Mouse (Mus musculus) heart, postnatal 25 days (tissue): ENCODE results near the gene Tnfaip8l2. TPM values are rescaled to one million over a fixed set of nuclear protein-coding genes. Genes with fewer than 3 reads are reported as not detected.
"Not testable (repeated sequence)": the region's sequence is repeated elsewhere in the genome, so short reads cannot be mapped to it uniquely, and the experiment has no call there.

Experiments used
- DNase-seq: peaks from one replicate; pipeline ENCODE4 v3.0.0; 2022; ENCODE audit warnings: low spot score
- intact Hi-C: fragments of 180-260 bp; cut with DNase I; formaldehyde crosslinking; loops from one replicate; pipeline ENCODE4 v1.15.1; 2025
- total RNA-seq, 2 experiments: library from RNA; stranded (reverse); gene quantifications; 2 replicates each; pipeline ENCODE4 v1.2.3; 2021

The Tnfaip8l2 gene
- total RNA-seq, 2 experiments from 2014 or later = 2.0 to 2.1 TPM

- intact Hi-C loops = no loop called here
- no peak for DNase-seq
Measured at GRCm38 (mm10) chr3:95161041-95161551, 18.9 kb upstream of the Tnfaip8l2 start.

GRCm38 (mm10) chr3:95159987-95160963 lies 18.1 kb upstream of the Tnfaip8l2 start, which contains the start of gene Sema6c:
Gene Sema6c (plus strand): TSS chr3:95160457.
- DNase-seq = peak; percentile 84
- intact Hi-C loops = no loop called here

- intact Hi-C loops = no loop called here
Measured at GRCm38 (mm10) chr3:95159511-95159986, 17.4 kb upstream of the Tnfaip8l2 start.

GRCm38 (mm10) chr3:95153874-95154273 lies 11.7 kb upstream of the Tnfaip8l2 start:
- intact Hi-C loops = no loop called here

More at GRCm38 (mm10) chr3:95159511-95159986, 17.4 kb upstream of the Tnfaip8l2 start:
- DNase-seq = no peak

GRCm38 (mm10) chr3:95147924-95148323 lies 5.8 kb upstream of the Tnfaip8l2 start:
- intact Hi-C loops = no loop called here
- DNase-seq = no peak

More at GRCm38 (mm10) chr3:95153874-95154273, 11.7 kb upstream of the Tnfaip8l2 start:
- no peak for DNase-seq

- intact Hi-C loops = loop anchor here (1.0 to 2.0 kb wide), 3 partner anchors 32 to 120 kb away; partner anchors contain the start of gene Gabpb2
- peak; percentile 70 for DNase-seq
Measured at GRCm38 (mm10) chr3:95142617-95143011, 454 bp upstream of the Tnfaip8l2 start.

- DNase-seq = no peak
- intact Hi-C loops = no loop called here
Measured at GRCm38 (mm10) chr3:95141474-95141873, 686 bp downstream of the Tnfaip8l2 start.

DNA sequence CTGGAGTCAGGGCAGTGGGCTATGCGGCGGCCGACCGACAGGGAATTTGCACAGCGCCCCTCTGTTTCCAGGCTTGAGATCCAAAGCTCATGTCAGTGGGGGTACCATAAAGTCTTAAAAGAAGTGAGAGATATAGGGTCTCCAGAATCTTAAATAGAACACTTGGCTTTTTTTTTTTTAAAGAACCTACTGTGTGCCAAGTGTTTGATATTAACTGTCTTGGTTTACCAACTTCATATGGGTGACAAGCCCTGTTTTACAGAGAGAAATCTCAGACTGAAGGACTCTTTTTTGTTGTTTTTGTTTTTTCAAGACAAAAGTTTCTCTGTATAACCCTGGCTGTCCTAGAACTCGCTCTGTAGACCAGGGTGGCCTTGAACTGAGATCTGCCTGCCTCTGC lies 1.4 kb downstream of the Tnfaip8l2 start:
- no peak for DNase-seq
- intact Hi-C loops = no loop called here

DNA sequence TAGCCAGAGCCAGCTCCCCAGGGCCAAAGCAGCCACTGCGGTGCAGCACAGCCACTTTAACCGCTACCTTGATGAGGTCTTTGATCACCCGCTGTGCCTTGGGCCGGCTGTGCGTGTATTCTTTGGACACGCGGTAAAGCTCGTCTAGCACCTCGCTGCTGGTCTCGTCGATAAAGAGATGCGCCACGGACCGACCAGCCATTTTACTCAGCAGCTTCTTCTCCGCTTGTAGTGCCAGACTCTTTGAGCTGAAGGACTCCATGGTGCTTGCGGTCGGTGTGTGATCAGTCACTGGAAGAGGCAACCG lies 1.9 kb downstream of the Tnfaip8l2 start:
- DNase-seq = no peak
- intact Hi-C loops = no loop called here

DNA sequence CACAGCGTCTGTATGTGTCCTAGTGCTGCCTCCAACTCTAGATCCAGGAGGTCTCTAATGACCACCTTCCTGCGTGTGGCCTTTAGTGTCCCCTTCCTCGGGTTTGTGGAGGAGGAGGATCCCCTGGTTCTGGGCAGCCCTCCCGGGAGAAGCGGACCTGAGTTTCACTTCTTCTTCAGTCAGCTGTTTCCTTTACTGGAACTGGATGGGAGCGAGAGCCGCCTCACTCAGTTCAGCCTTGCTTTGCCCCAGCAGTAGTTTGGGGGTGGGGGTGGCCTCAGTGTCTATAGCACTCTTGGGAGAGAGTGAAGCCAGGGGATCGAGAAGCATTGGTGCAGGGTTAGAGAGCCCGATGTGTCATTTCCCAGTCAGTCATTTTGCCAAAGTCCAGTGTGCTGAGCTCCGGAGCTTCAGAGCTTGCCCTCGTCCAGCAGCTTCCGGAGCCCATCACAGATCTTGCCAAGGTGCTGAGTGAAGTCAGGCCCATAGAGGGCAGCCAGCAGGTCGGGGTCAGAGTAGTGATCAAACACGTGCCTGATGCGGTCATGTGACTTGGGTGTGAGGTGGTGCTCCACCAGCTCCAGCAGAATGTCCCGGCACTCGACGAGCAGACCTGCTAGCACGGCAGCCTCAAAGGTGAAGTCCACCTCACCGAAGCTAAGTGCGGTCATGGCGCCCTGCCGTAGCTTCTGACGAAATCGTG lies 2.4 kb downstream of the Tnfaip8l2 start:
- DNase-seq = no peak
- intact Hi-C loops = no loop called here

DNA sequence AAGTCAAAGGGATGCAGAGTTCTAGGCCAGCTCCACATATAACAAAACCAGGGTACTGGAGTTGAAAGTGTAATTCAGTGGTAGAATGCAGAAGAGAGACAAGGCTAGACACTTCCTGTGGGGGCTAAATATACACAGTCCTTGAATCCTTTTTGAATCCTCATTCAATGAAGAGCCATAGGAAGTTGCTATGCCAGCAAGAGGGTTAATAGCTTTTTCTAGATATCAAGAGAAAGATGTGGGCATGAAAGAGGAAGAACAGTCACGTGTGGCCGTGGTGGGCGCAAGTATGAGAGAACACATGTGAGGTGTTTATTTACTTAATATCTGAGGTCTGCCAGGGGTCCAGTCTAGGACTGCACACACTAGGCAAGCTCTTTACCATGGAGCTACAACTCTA lies 5.8 kb downstream of the Tnfaip8l2 start:
- intact Hi-C loops = no loop called here
- DNase-seq = no peak

DNA sequence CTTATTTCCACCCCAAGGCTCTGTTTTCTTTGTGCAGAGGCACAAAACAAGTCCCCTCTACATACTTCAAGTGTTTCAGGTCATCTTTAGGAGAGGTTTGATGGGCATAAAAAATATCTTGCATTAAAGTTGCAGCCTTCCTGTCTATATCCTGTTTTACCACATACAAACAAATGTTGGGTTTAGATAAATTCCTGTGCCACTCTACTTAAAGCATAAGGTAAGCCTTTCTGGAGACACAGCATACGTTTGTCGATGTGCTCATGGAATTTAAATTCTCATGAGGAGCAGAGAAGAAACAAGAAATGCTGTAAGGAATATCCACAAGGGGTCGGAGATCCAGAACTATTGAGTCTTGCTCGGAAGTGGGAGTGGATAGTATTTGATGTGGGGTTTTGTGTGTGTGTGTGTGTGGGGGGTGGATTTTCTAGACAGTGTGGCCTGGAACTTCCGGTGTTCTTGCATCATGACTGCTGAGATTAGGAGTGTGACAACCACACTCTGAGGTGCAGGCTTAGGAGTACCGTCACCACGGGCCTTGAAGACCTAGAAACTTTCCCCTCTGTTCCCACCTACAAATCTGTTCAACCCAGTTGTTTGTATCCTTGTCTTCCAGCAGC lies 6.6 kb downstream of the Tnfaip8l2 start:
- intact Hi-C loops = no loop called here
- DNase-seq = no peak

DNA sequence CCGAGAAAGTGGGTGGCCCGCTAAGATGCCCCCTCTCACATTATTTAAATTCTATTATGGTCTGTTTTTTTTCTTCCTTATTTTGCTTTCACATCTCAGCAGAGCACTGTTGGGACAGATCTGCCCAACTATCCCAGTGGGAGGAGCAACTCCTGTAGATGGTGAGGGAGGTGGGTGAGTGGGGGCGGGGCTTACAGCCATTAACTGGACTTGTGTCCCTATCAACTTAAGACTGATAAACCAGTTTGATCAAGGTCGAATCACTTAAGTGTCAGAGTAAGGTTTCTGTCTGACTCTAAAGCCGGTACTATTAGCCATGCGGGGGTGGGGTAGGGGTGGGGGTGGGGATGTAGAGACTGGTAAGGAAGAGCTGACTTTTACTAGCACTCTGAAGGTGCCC lies 7.1 kb downstream of the Tnfaip8l2 start:
- DNase-seq = peak; percentile 26
- intact Hi-C loops = no loop called here

GRCm38 (mm10) chr3:95134133-95134532 lies 8.0 kb downstream of the Tnfaip8l2 start:
- DNase-seq, intact Hi-C loops: not testable (repeated sequence)

DNA sequence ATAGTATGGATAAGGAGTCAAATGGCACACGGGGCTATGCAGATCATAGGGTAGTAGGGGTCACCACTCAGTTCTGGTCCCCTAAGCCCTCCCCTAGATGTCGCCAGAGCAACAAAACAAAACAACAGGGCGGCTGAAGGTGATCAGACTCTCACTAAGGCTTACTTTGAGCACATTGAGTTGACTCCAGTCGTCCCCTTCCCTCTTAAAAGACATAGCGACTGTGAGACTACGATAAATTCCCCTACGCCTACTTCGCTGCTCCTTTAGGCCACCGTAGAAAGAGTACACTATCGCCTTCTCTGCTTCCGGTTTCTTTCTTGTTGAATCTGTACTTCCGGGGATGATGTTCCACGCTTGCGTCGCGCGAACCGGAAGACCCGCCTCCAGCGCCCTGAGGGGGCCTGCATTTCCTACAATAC lies 8.5 kb downstream of the Tnfaip8l2 start, which contains the start of the genes Scnm1 and Lysmd1:
Gene Scnm1, minus strand, starts transcription at position 332 of the 422 bp plus-strand sequence.
Gene Lysmd1, plus strand, starts transcription at position 409 of the 422 bp plus-strand sequence.
- intact Hi-C loops = loop anchor here (2.0 kb wide), 1 partner anchor 23 kb away; the partner anchor contains the start of gene Vps72
- peak; percentile 87 for DNase-seq

- intact Hi-C loops = loop anchor here (2.0 kb wide), 1 partner anchor 22 kb away; the partner anchor contains the start of gene Vps72
- no peak for DNase-seq
Measured at GRCm38 (mm10) chr3:95133176-95133575, 9.0 kb downstream of the Tnfaip8l2 start.

- DNase-seq = not testable (repeated sequence)
- intact Hi-C loops = loop anchor here (2.0 kb wide), 1 partner anchor 22 kb away; the partner anchor contains the start of gene Vps72
Measured at GRCm38 (mm10) chr3:95132389-95132788, 9.8 kb downstream of the Tnfaip8l2 start.

DNA sequence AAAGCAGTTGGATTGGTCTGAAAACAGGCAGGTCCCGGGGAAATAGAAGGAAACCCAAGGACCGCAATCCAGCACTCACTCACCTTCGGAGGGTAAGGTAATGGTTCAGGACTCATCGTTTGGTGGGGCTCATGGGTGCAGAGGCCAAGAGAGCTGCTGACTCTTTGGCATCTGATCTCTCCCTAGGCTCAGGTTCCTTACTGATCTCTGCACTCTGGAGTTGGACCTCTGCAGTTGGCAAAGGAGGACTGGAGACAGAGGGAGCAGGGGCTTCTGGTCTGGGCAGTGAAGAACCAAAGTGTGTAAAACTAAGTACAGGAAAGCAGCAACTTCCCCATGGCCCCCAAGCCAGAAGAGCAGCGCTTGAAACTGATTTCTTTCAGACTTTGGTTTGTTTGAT lies 12.1 kb downstream of the Tnfaip8l2 start:
- no peak for DNase-seq

DNA sequence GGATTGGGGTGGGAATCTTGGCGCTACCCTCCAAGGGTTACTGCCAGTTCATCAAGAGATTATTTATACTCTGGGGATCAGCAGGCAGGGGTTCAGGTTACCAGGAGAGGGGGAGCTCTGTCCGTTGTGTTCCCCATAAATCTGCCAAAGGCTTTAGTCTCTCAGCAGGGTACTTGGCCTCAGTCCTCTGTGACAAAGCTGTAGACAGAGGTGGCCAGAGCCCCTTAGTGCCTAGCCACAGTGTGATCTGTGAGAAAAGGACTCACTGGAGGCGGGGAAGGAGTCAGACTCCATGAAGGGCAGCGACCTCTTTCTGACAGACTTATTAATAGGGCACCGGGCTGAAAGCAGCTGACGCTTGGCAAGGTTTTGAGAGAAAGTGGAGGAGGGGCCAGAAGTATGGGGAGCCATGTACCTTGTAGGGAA lies 12.9 kb downstream of the Tnfaip8l2 start:
- intact Hi-C loops = no loop called here
- DNase-seq = no peak

More for the DNA sequence above, 12.1 kb downstream of the Tnfaip8l2 start:
- intact Hi-C loops = no loop called here
